Mouse (Mus musculus) erythroblast, embryonic 14.5 days (primary cell): ENCODE measurements around the gene Rasgef1b. TPM values are rescaled to one million over a fixed set of nuclear protein-coding genes. Genes with fewer than 3 reads are reported as not detected.

ENCODE experiments used
- H3K27me3 ChIP-seq: 2 replicates; pipeline ENCODE4 v1.6.1; 2012; ENCODE audit warnings: inconsistent platforms; ENCODE audit not compliant: control insufficient read depth
- H3K36me3 ChIP-seq: 2 replicates; pipeline ENCODE4 v1.6.1; 2012; ENCODE audit warnings: mild to moderate bottlenecking, inconsistent platforms; ENCODE audit not compliant: control insufficient read depth
- H3K4me1 ChIP-seq: 2 replicates; pipeline ENCODE4 v1.6.1; 2012; ENCODE audit warnings: inconsistent platforms; ENCODE audit not compliant: control insufficient read depth
- H3K4me3 ChIP-seq: replicated peaks from 2 replicates; pipeline ENCODE3; 2012; ENCODE audit warnings: moderate library complexity, mild to moderate bottlenecking, inconsistent platforms
- H3K9me3 ChIP-seq: 2 replicates; pipeline ENCODE4 v1.6.1; 2012; ENCODE audit warnings: low read length, inconsistent platforms, mixed read lengths; ENCODE audit not compliant: control insufficient read depth
- GATA1 ChIP-seq: IDR thresholded peaks from 2 replicates; pipeline ENCODE4 v1.6.1; 2012; ENCODE audit warnings: low read length, inconsistent platforms, mixed read lengths
- TAL1 ChIP-seq: IDR thresholded peaks from 3 replicates; pipeline ENCODE4 v1.6.1; 2012; ENCODE audit warnings: low read length, inconsistent platforms, mixed read lengths
- polyA plus RNA-seq: library from polyadenylated mRNA; stranded (reverse); fragments of >175 nt; gene quantifications from 2 replicates; pipeline ENCODE4 v1.2.3, GENCODE M21; 2012

Rasgef1b gene
- polyA plus RNA-seq, 1 experiment = 0.04 TPM

DNA sequence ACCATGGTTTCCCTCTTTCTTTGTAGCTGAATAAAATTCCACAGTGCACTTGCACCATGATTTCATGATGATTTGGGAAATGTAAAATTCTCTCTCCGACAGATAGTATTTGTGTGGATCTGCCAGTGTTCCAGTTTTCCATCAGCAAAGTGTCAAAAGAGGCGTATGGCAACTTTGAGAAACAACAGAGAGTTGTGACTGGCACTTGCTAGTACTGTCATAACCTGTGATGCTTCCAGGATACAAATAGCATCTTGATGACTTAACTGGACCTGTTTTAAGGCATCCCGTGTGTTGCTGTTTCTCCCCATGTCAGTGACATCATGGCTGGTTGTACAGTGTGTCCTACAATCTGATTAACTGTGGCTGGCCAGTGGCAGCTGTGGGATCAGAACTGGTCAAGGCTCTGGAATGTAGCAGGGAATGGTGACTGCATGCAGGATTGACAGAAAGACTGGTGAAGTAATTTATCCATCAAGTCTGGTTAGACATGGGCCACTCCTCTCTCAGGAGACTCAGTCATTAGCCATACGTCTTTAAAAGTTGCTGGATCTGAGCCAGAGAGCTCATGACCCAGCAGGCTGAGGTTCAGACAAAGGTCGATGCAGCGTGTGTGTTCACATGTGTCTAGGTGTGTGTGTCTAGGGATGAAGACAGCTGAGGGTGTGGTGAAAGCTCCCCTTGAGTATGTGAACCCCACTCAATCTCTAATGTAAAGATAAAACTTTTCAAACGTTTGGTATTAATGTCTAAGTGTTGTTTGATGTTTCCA lies 328.8 kb downstream of the Rasgef1b start:
- no peak overlapping the region for H3K4me3 ChIP-seq
- TF ChIP-seq TAL1 (no peak), GATA1 (no peak)
- peaks cover 5% of the 10 kb centered on the region for H3K4me1 ChIP-seq

DNA sequence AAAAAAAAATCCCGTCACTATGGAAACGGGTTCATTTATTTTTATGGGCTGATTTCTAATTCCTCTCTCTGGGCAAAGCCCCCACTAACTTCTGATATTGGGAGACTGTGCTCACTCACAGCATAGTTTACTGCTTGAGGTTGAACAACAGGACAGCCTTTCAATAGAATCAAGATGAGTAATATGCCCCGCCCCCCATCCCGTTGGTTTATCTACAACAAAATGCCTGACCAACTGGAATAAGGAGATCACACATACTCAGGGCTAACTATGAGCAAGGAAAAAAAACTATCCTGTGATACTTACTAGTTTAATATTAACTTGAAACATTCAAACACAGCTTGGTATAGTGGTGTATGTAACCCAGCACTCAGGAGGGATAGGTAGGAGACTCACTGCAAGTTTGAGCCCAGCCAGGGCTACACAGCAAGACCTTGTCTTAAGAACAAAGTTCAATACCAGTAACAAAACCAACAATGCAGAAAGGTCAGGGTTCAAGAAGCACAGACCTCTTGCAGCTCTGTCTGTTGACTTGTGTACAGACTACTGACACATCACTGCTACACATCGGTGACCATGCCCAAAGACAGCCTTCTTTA lies 330.3 kb downstream of the Rasgef1b start:
- Histone ChIP-seq H3K27me3 (no peaks in the 10 kb centered on the region), H3K4me1 (peaks cover 1% of the 10 kb centered on the region; the same call in 1 of the 2 replicates), H3K36me3 (no peaks in the 10 kb centered on the region), H3K9me3 (peaks cover 4% of the 10 kb centered on the region; the same call in 1 of the 2 replicates), H3K4me3 (no peak overlapping the region)
- TF ChIP-seq GATA1 (no peak), TAL1 (no peak)

More for the DNA sequence above, 328.8 kb downstream of the Rasgef1b start:
- no peaks in the 10 kb centered on the region for H3K27me3 ChIP-seq
- H3K36me3 ChIP-seq = no peaks in the 10 kb centered on the region
- no peaks in the 10 kb centered on the region for H3K9me3 ChIP-seq

DNA sequence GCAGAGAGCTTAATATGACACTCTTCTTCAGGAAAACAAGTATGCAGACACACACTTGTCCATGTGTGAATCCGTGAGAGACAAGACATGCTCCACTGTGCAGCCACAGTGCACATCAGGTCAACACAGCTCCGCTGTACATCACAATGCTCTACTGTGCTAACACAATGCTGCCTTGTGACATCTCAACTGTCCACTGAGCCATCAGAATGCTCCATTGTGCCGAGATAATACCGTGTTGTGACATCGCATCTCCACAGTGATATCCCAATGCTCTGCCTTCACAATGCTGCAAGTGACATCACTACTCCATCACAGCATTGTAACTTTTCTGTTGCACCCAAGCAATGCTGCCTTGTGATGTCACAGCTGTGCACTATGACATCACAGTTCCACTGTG lies 334.3 kb downstream of the Rasgef1b start:
- H3K4me1 ChIP-seq = no peaks in the 10 kb centered on the region
- peaks cover 4% of the 10 kb centered on the region; the same call in 1 of the 2 replicates for H3K9me3 ChIP-seq
- no peak overlapping the region for H3K4me3 ChIP-seq
- no peaks in the 10 kb centered on the region for H3K27me3 ChIP-seq
- H3K36me3 ChIP-seq = no peaks in the 10 kb centered on the region
- no peak for TF ChIP-seq GATA1
- TF ChIP-seq TAL1 = no peak

DNA sequence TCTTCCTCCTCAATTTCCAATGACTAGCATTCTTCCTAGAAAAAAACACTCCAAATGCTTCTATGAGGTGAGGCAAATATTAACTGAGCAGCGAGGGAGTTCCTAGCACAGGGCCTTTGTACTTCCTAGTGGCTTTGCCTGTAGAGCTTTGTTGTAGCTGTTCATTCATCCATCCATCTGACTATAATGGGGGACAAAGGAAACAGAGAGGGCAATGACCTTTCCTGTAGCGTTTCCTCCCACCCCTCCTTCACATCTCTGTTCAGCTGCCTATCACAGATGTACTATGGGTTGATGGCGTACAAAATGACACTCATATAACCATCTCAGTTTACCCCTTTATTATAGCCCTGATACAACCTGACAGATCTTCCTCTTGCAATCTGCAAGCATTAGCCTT lies 337.3 kb downstream of the Rasgef1b start:
- peaks cover 3% of the 10 kb centered on the region; the same call in 1 of the 2 replicates for H3K4me1 ChIP-seq
- TF ChIP-seq GATA1 = no peak
- no peak for TF ChIP-seq TAL1
- peaks cover 4% of the 10 kb centered on the region; the same call in 1 of the 2 replicates for H3K9me3 ChIP-seq
- no peaks in the 10 kb centered on the region for H3K36me3 ChIP-seq
- H3K4me3 ChIP-seq = no peak overlapping the region
- H3K27me3 ChIP-seq = no peaks in the 10 kb centered on the region

DNA sequence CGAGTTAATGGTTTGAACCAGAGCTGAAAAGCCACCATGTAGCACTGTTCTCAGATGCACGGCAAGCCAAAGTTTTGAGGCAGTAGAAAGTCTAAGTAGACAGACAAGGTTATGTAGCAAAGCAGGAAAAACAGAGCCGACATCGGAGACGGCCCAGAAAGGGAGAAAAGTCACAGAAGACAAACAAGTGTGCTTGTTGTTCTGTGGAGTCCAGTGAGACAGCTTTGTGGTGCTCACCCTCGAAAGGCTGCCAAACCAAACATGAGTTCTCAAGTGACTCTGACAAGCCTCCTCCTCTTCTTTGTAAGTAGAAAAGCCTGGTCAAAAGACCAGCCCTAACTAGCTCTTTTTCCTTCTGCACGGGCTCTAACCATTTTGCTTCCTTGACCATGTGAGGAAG lies 338.1 kb downstream of the Rasgef1b start:
- Histone ChIP-seq H3K4me3 (no peak overlapping the region), H3K36me3 (no peaks in the 10 kb centered on the region), H3K4me1 (peaks cover 3% of the 10 kb centered on the region; the same call in 1 of the 2 replicates), H3K27me3 (no peaks in the 10 kb centered on the region), H3K9me3 (peaks cover 4% of the 10 kb centered on the region; the same call in 1 of the 2 replicates)
- TF ChIP-seq GATA1 = no peak
- TF ChIP-seq TAL1 = no peak

DNA sequence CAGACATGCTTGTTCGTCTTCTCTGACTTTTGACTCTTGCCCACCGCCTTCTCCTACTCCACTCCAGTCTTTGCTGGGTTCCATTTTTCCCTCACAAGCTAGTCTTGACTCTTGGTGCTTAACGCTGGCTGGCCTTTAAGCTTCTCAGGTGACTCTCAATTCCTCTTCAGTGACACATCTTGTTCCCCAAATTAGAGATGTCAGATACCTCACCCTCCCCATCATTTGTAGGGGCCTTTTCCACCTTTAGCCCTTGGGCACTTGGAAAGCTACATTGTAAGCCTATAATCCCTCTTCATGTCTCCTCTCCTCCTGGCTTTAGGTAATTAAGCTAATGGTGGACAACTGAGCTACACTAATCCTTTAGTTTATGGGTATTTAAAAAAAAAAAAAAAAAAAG lies 338.6 kb downstream of the Rasgef1b start:
- no peak overlapping the region for H3K4me3 ChIP-seq
- peaks cover 4% of the 10 kb centered on the region; the same call in 1 of the 2 replicates for H3K9me3 ChIP-seq
- TF ChIP-seq TAL1 (no peak), GATA1 (no peak)
- peaks cover 3% of the 10 kb centered on the region; the same call in 1 of the 2 replicates for H3K4me1 ChIP-seq
- no peaks in the 10 kb centered on the region for H3K36me3 ChIP-seq
- no peaks in the 10 kb centered on the region for H3K27me3 ChIP-seq

DNA sequence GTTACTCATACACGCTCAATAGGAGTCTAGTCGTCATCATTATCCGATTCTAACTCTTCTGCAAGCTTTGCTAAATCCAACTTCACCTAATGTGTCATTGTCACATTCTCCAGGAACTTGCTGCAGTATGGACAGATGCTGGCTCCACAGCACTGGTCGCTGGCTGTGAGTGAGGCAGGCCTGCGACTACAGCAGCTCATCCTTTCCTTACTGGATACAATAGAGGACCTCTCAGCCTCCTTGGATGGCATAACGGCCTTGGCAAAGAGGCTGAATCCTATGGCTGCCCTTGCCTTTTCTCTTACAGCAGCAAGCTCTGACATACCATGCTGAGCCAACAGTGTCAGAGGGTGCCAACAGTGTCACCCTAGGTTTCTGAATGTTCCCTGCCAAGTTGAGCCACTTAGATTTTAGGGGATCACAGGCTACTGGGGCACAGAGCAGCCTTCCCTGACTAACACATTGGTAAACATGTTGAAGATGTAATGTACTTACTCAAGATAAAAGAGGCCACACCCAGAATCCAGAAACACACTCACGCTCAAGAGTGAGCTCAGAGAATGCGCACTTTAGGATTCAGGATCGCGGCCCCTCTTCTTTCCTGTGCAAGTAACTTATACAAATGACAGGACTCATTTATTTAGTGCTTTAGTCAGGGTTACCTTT lies 340.1 kb downstream of the Rasgef1b start:
- H3K27me3 ChIP-seq = no peaks in the 10 kb centered on the region

DNA sequence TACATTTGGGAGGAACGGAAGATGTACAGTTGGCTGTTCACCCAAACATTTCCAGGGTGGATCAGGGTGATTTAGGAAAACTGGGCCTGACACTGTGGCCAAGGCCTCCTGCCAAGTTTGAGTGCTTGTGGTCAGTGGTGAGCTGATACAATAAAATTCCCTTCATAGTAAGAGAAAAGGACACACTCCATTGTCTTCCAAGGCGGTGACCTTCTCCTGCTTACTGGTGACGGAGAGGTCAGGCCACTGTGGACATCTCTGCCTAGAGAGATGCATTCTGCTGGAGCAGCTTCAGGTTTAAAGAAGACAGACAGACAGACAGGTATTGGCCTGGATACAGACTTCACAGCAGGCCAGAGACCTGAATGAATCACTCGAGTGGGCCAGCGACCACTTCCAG lies 340.7 kb downstream of the Rasgef1b start:
- Histone ChIP-seq H3K27me3 (no peaks in the 10 kb centered on the region), H3K36me3 (no peaks in the 10 kb centered on the region), H3K4me1 (peaks cover 3% of the 10 kb centered on the region; the same call in 1 of the 2 replicates), H3K4me3 (no peak overlapping the region), H3K9me3 (no peaks in the 10 kb centered on the region)
- TF ChIP-seq TAL1 (no peak), GATA1 (no peak)

More for the DNA sequence above, 340.1 kb downstream of the Rasgef1b start:
- H3K4me1 ChIP-seq = peaks cover 3% of the 10 kb centered on the region; the same call in 1 of the 2 replicates
- no peaks in the 10 kb centered on the region for H3K36me3 ChIP-seq
- no peak overlapping the region for H3K4me3 ChIP-seq
- no peak for TF ChIP-seq TAL1
- no peak for TF ChIP-seq GATA1
- H3K9me3 ChIP-seq = no peaks in the 10 kb centered on the region
